Mouse (Mus musculus): ENCODE data around the gene Vamp8.

The Vamp8 gene

DNA sequence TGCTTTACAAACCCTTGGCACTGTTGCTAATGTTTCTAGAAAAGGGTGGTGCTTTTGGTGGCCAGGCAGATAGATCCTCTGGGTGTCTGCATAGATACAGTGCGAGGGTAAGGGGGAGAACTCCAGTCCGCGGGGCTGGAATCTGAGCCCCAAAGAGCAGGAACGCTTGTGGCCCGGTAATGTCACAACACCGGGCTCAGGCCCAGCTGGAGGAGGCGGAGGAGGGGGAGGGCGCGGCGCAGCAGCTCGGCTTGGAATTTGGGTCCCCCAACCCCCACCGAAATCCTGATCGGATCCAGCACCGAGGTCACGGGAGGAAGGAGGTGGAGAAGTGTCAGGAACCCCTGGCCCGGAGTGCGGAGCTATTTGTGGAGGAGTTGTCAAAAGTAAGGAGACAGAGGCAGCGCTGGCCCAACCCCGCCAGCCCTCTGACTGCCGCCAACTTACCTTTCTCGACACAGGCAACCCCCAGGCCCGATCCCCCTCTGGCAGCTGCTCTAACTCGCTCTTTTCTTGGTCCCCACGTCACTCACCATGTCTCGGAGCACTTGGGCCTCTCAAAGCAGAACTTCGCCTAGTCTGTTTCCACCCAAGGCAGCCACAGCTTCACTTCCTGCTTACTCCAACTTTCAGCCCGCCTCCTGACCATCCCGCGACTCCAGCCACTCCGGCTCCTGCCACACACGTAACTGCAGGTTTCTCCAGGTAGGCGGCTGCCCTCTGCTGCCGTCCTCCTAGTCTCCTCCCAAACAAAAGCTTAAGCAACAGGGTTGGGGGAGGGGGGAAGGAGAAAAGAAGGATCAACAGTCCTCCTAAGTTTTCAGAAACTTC, at the start of gene Vamp8:
Vamp8 (minus strand) TSS at position 763 of the 831 bp plus-strand sequence.
- DNase-seq (ENCODE audit: low spot score in 2 of 2), result peak; percentile 49 to 60

DNA sequence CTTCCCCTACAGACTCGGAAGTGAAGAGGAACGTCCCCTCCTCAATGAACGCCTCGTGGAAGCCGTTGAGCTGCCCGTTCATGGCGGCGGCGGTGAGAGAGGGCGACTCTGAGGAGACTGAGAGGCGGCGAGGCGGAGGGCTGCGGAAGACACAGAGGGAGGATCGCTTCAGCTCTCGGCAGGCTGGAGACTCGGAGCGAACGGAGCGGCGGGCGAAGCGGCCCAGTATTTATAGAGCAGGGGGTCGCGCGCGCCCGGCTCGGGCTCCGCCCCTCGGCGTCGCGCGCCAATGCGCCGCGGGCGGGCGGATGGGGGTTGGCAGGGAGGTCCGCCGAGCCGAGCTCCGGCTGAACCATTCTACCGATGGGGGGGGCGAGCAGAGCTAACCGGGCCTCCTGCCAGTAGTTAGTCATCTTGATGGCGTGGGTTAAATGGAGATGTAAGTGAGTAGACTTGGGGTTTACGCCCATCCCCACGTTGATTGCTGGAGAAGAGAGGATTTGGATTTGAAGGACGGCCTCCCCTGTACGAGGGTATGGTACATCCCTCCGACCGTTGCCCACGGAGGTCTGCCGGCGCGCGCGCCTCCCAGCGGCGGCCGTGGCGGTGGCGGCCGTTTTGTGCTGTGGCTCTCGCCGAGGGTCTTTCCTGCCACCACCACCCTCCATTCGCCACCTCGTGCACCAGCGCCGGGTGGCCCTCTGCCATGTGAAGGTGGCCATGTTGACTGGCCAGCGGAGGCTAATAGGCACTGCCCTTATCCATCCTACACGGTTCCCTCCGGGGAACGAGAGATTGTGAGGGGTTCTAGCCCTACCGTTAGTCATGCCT, 49.1 kb upstream of the Vamp8 start, which contains the start of gene Mat2a:
Mat2a (minus strand) TSS at position 204 of the 831 bp plus-strand sequence.
- DNase-seq (ENCODE audit: low spot score in 2 of 2), result peak; percentile 92 to 93

DNA sequence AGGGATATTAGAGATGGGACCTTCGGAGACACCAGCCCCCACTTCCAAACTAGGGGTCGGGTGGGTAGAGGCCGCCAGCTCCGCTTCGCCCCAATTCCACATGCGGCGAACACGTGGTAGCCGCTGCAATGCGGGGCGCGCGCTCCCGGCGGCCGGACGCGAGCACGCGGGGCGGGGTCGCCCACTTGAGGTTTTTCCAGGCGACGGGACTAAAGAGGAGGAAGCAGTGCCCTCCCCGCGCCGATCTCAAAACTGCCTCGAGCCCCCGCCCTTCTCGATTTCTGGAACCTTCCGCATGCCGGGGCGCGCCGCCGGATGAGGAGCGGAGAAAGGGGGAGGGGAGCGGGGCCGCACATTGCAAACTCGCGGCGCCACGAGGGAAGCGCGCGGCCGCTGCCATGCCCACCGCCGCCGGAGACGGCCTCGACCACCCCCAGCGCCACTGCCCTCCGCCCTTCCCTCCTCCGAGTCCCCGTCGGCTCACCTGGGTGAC, 48.4 kb upstream of the Vamp8 start:
- DNase-seq (ENCODE audit: low spot score in 2 of 2), result peak; percentile 62 to 84

DNA sequence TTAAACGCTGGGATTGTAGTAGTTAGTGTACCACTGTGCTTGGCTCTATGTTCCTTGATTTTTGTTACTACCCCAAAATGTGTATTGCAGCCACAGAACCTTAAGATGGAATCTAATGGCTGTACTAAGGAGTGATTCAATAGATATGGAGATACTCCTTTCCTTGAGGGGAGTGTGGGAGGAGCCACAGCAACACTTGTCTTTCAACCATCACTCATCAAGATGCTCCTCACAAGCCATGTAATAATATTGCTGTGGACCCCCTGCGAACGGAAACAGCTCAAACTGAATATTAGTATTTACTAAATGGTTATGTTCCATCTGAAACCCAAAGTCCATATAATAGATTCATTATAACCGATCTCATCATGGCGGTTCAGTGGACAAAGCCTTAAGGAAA, 47.7 kb upstream of the Vamp8 start:
- no peak for DNase-seq (ENCODE audit: low spot score in 2 of 2)

DNA sequence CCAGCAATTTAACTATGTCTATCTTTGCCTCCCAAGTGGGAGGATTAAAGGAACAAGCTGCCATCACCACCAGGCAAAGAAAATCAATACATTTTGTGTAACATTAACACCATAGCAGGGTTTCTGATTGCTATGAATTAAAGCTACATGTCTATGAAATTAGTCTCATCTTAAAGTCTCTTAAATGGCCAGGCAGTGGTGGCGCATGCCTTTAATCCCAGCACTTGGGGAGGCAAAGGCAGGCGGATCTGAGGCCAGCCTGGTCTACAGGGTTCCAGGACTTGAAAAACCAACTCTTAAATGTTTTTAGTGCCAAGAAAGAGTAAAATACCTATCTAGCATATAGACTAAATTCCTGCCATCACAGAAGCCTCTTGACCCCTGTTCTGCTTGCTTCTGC, 41.6 kb upstream of the Vamp8 start:
- DNase-seq (ENCODE audit: low spot score in 2 of 2), result no peak

DNA sequence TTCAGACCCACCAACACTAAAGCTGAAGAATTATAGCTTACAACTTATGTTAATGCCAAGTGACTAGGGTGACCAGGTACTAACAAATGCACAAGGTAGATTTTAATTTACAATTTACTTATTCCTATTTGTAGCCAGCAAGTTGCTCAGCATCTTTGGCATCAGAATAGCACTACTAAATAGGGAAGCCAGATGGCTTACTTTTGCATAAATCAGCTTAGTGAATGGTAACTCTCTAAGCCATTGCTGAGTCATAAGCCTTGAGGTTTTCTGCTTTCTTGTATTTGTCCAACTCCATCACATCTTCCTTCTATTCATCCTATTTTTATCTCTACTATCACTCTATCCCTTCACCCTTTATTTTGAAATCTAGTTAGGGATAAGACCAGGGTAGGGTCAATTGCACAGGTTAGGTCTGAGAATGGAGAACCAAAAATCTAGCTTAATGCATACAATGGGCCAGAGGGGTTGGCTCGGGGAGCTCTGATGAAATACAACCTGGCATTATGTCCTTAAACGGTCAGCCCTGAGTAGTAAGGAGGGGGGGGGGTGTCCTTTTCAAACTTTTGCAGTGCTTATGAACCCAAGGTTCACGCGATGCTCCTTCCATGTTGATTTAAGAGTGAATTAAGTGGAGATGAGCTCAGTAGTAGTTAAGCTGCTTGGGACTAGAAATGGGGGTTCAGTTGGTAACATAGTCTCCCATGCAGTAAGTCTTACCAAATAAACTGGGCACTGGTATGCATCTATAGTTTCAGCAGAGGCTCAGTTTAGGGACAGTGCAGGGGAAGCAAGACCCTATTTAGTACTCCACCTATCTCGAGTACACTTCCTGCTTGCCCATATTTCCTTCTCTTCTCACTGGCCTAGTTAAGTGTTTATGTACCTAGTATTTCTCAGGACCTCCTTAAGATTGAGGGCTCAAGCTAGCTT, 40.8 kb upstream of the Vamp8 start:
- no peak for DNase-seq (ENCODE audit: low spot score in 2 of 2)

DNA sequence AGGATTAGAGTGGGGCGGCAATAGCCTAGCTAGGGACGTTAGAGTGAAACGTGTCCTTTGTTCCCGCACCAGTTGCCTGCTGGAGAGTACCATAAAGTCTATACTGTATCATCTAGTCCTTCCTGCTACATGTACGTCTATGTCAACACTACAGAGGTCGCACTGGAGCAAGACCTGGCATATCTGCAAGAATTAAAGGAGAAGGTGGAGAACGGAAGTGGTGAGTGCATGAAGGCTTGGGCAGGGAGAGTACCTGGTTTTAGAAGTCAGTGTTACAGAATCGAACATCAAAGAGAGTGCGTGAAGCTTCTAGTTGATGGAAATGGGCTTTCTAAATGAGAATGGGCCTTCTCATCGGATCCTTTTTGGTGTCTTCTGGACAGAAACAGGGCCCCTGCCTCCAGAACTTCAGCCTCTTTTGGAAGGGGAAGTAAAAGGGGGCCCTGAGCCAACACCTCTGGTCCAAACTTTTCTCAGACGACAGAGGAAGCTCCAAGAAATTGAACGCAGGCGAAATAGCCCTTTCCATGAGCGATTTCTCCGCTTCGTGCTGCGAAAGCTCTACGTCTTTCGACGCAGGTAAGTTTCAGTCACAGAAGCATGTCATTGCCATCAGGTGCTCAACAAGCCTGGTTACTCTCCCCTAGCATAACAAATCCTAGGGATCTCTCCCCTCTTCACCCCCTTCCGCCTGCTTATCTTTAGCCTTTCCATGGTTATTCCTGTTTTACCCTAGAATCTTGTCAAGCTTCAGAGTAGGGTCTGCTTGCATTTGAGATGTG, 38.7 kb upstream of the Vamp8 start:
- no peak for DNase-seq (ENCODE audit: low spot score in 2 of 2)

DNA sequence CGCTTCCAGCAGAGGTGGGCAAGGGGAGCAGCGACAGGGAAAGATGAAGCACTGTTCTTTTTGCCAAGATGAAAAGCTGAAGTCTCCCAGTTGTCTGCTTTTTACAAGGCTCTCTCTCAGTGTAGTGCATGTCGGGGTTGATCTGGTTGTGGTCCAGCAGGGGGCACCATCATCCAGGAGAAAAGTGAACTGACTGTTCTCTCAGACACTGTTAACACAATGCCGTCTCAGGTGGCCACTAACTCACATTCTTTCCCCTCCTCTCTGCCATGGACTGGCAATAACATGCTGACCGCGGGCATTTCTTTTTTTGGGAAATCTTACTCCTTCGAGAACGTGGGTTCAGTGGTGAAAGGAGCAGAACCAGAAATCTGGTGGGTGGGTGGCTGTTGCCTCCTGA, 37.5 kb upstream of the Vamp8 start:
- DNase-seq (ENCODE audit: low spot score in 2 of 2), result peak; percentile 47 to 77

DNA sequence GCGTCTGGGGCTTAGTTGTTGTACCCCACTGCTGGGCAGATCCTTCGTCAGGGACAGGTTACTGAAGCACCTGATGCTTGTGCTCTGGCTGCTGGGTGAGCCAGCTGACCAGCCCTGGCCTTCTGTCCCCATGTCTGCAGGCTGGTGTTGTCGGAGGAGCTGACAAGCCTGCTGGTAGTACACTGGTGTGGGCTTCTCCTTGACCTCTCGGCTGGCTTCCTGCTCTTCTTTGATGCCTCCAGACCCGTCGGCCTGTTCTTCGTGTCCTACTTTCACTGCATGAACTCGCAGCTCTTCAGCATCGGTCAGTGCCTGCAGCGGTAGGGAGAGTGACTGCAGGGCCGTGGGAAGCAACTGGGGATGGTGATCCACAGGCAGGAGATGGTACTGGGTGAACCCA, 35.1 kb upstream of the Vamp8 start:
- DNase-seq (ENCODE audit: low spot score in 2 of 2), result no peak

DNA sequence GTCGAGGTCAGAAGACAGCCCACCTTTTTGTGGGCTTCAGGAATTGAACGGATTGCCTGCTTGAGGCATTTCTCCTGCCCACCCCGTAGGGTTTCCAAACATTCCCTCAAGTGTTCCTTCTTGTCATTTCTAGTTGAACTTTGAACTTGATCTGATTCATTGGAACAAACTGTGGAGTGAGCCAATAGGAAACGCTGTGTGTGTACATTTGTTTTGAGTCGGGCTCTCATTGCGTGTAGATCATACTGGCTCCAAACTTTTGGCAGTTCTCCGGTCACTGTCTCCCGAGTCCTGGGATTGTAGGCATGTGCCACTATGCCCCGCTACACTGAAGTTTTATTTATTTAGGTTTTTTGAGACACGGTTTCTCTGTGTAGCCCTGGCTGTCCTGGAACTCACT, 30.4 kb upstream of the Vamp8 start:
- no peak for DNase-seq (ENCODE audit: low spot score in 2 of 2)

DNA sequence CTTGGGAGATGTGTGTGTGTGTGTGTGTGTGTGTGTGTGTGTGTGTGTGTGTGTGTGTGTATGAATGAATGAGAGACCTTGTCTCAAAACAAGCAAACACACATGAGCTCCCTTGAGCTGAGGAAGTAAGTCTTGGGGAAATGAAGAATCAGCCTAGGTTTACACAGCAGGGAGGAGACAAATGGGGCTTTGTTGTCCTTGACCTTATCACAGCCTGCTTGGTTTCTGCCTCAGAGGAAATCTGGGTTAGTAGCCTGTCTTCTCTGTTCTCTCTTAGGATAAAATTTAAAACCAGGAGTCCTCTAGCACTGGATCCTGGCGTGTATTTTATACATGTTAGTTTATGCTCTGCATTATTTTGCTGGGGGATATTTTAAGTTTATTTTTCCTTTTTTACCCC, 29.3 kb upstream of the Vamp8 start:
- no peak for DNase-seq (ENCODE audit: low spot score in 2 of 2)

DNA sequence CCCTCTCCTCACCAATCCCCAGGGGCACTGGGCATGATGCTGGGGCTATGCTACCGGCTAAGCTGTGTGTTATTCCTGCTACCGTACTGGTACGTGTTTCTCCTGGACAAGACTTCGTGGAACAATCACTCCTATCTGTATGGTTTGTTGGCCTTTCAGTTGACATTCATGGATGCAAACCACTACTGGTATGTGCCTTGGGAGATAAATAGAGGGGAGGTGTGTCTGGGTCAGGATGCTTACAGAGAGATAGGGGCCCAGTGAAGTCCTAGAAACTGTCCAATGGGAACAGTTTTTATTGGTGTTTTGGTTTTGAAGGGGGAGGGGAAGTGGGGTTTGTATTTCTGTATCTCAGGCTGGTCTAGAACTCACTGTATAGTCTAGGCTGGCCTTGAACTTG, 27.8 kb upstream of the Vamp8 start:
- DNase-seq (ENCODE audit: low spot score in 2 of 2), result no peak

DNA sequence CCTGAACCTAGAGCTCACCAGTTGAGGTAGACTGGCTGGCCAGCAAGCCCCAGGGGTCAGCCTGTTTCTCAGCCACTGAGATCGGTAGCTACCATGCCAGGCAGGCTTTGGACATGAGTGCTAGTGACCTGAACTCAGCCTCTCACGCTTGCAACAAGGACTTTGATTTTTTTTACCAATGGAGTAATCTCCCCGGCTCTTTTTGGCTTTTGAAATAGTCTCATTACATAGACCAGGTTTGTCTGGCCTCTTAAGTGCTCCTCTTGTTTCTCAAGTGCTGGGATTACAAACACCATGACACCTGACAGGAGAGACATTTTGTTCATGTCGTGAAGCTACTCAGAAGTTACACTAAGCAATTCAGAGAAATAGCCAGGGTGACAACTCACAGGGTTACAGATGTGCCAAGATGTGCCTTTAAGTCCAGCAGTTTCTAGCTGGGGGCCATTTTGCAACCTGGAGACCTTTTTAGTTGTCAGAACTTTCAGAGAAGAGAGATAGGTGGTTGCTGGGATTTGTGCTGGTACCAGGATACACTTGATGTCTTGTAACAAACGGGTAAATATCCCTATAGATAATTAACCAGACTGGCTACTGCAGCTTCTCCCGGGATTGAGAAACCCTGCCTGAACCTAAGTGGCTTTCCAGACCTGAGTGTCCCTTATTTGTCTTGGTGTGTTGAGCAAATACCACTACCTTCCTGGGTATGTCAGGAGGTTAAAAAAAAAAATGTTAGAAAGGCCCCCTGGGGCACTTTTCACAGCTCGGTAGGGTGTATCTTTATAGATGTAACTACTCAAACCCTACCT, 25.7 kb upstream of the Vamp8 start:
- DNase-seq (ENCODE audit: low spot score in 2 of 2), result no peak

DNA sequence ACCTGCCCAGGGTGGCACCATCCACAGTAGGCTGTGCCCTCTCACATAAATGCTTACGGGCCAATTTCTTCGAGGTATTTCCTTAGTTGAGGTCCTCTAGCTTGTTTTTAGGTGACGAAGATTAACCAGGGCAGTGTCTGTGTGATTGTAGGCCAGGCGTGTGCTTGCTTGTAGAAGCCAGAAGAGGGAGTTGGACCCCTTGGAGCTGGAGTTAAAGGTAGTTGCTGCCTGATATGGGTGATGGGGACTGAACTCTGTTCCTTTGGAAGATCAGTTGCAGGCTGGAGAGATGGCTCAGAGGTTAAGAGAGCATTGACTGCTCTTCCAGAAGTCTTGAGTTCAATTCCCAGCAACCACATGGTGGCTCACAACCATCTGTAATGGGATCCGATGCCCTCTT, 24.7 kb upstream of the Vamp8 start:
- DNase-seq (ENCODE audit: low spot score in 2 of 2), result no peak

DNA sequence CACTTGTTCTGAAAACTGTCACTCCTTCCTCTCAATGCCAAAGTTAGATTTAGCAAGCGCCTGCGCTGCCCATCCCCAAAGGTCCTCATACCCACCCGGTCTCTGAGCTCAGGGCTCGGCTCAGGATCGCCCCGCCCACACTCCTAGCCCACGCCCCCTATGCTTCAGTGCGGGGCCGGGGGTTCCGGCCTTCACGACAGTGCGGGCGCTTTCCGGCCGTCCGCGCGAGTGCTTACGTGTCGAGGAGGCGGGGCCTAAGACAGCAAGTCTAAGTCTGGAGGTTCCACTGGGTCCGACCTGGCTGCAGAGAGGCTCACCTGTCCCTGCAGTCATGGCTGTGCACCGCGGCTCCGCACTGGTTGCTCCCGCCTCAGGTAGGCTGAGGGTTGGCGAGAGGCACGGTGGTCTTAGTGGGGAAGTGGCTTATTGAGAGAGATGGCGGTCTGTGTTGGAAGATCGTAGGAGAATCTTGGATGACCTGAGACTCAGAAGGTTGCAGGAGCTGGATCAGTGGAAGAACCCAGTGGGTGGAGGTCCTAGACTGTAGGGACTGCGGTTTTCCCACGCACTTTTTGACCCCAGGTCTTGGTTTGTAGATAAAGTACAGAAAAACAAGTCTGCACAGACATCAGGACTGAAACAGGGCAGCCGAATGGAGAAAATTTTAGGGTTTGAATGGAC, 23.7 kb upstream of the Vamp8 start, which contains the start of gene Ggcx:
Ggcx (plus strand) TSS at position 233 of the 681 bp plus-strand sequence.
- DNase-seq (ENCODE audit: low spot score in 2 of 2), result peak; percentile 91 to 92

DNA sequence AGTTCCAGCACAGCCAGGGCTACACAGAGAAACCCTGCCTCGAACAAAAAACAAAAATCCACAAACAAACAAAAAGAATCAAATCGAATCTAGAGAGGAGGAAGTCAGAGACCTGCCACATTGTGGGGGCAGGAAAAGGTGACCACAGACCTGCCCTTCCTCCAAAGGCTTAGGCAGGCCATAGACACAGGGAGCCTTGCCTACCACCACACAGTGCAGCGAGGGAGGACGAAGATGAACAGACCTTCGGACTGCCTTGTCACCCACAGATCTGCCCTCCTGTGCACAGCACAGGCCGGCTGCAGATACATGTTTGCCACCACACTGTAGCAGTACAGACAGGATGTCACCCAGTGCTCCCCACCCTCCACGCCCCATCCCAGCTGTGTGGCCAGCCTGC, 20.0 kb upstream of the Vamp8 start:
- DNase-seq (ENCODE audit: low spot score in 2 of 2), result no peak

DNA sequence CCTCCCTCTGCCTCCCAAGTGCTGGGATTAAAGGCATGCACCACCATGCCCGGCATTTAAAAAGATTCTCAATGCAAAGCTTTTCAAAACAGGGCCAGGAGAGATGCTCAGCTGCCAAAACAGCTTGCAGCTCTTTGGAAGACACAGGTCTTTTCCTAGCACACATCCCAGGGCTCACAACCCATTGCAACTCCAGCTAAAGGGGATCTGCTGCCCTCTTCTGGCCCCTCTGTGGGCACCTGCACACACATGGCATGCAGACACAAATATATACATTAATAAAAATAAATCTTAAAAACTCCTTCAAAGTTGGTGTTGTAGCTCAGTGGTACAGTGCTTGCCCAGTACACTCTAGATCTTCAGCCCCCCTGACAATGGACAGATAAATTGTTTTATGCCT, 19.5 kb upstream of the Vamp8 start:
- no peak for DNase-seq (ENCODE audit: low spot score in 2 of 2)

DNA sequence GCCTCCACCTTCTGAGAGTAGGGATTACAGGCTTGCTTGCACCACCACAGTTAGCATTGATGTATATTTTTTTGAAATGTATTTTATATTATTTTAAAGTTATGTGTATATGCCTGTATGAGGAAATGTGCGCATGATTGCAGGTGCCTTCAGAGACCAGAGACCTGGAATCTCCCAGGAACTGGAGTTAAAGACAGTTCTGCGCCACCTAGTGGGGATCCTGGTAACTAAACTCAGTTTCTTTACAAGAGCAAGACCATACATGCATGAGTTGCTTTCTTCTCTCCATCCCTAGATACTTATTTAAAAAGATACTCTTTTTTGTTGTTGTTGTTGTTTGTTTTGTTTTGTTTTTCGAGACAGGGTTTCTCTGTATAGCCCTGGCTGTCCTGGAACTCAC, 19.1 kb upstream of the Vamp8 start:
- peak; percentile 28 to 60 for DNase-seq (ENCODE audit: low spot score in 2 of 2)

DNA sequence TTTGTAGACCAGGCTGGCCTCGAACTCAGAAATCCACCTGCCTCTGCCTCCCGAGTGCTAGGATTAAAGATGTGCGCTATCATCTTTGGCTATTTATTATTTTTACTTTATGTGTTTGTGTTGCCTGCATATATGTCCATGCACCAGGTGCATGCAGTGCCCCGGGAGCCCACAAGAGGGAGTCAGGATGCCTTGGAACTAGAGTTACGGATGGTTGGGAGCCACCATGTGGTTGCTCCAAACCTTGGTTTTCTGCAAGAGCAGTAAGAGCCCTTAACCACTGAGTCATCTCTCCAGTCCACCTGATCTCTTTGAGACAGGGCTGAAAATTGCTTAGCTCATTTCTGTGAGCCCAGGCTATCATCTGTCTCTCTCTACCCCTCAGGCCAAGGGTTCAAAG, 16.6 kb upstream of the Vamp8 start:
- peak; percentile 67 to 84 for DNase-seq (ENCODE audit: low spot score in 2 of 2)

Data from natural killer cell, adult 2 months (primary cell).